Mouse (Mus musculus) small intestine, adult 2 months (tissue): ENCODE results near the gene Pck1. TPM values are rescaled to one million over a fixed set of nuclear protein-coding genes. Genes with fewer than 3 reads are reported as not detected.

Source experiments
- H3K27ac ChIP-seq: fragments of 200-500 bp; 2 replicates; pipeline ENCODE4 v1.5.1; 2012; ENCODE audit warnings: low read depth, low read length, control low read depth, inconsistent platforms; ENCODE audit not compliant: insufficient read depth
- H3K27me3 ChIP-seq: fragments of 200-500 bp; 2 replicates; pipeline ENCODE4 v1.6.1; 2012; ENCODE audit warnings: mild to moderate bottlenecking, moderate library complexity, low read length, inconsistent platforms; ENCODE audit not compliant: control insufficient read depth, insufficient read depth
- H3K36me3 ChIP-seq: fragments of 200-500 bp; 2 replicates; pipeline ENCODE4 v1.6.1; 2012; ENCODE audit warnings: mild to moderate bottlenecking, low read length, control low read depth, inconsistent platforms; ENCODE audit not compliant: control insufficient read depth, insufficient read depth
- H3K4me1 ChIP-seq: fragments of 200-500 bp; 2 replicates; pipeline ENCODE4 v1.6.1; 2012; ENCODE audit warnings: low read length, inconsistent platforms, mixed read lengths; ENCODE audit not compliant: control insufficient read depth, insufficient read depth, insufficient read length
- H3K4me3 ChIP-seq: fragments of 200-500 bp; 2 replicates; pipeline ENCODE4 v1.5.1; 2012; ENCODE audit warnings: low read depth, mild to moderate bottlenecking, control low read depth, inconsistent platforms, low read length, moderate library complexity
- CTCF ChIP-seq: fragments of 200-500 bp; IDR thresholded peaks from 2 replicates; pipeline ENCODE4 v1.5.1; 2012; ENCODE audit warnings: low read depth, mild to moderate bottlenecking, control low read depth, inconsistent platforms, low read length, moderate library complexity, mixed read lengths; ENCODE audit not compliant: insufficient replicate concordance, insufficient read length; ENCODE audit errors: extremely low read depth
- POLR2A ChIP-seq: fragments of 200-500 bp; IDR thresholded peaks from 2 replicates; pipeline ENCODE4 v1.6.1; 2012; ENCODE audit warnings: low read depth, mild to moderate bottlenecking, control low read depth, inconsistent platforms, low read length, moderate library complexity
- WGBS: fragments of 180-500 bp; shearing (Covaris S2); methylation state at CpG from one replicate; pipeline ENCODE4 v1.1.7; 2018; 5-methylcytosine and 5-hydroxymethylcytosine counted together
- polyA plus RNA-seq: library from polyadenylated mRNA; depleted of rRNA; stranded (reverse); fragments of >200 nt; gene quantifications from 2 replicates; pipeline ENCODE4 v1.2.3, GENCODE M21; 2012

Gene Pck1
- polyA plus RNA-seq, 1 experiment: 46.3 TPM

- Histone ChIP-seq H3K27me3 (no peaks in the 10 kb centered on the region), H3K27ac (no peak overlapping the region), H3K4me3 (no peak overlapping the region), H3K4me1 (peaks cover 7% of the 10 kb centered on the region; the same call in 1 of the 2 replicates), H3K36me3 (no peaks in the 10 kb centered on the region)
- TF ChIP-seq CTCF: no peak
- TF ChIP-seq POLR2A: no peak
- WGBS: 39% methylated on average over 11 of the region's 11 CpGs
Measured at GRCm38 (mm10) chr2:173184475-173185080, 31.7 kb downstream of the Pck1 start.

GRCm38 (mm10) chr2:173185282-173185681 is 32.4 kb downstream of the Pck1 start:
- Histone ChIP-seq H3K27ac (no peak overlapping the region), H3K4me1 (peaks cover 7% of the 10 kb centered on the region; the same call in 1 of the 2 replicates), H3K4me3 (no peak overlapping the region), H3K36me3 (no peaks in the 10 kb centered on the region), H3K27me3 (no peaks in the 10 kb centered on the region)
- 48% methylated on average over 6 of the region's 6 CpGs for WGBS
- TF ChIP-seq POLR2A: no peak
- no peak for TF ChIP-seq CTCF

GRCm38 (mm10) chr2:173186047-173186943 is 33.4 kb downstream of the Pck1 start:
- no peak for TF ChIP-seq POLR2A
- peak; percentile 96 for TF ChIP-seq CTCF
- no peak overlapping the region for H3K4me3 ChIP-seq
- H3K27me3 ChIP-seq: no peaks in the 10 kb centered on the region
- 15% methylated on average over 26 of the region's 26 CpGs for WGBS
- no peaks in the 10 kb centered on the region for H3K36me3 ChIP-seq
- H3K27ac ChIP-seq: no peak overlapping the region
- H3K4me1 ChIP-seq: peaks cover 7% of the 10 kb centered on the region; the same call in 1 of the 2 replicates

GRCm38 (mm10) chr2:173187182-173187855 is 34.5 kb downstream of the Pck1 start:
- H3K4me3 ChIP-seq: no peak overlapping the region
- peaks cover 7% of the 10 kb centered on the region; the same call in 1 of the 2 replicates for H3K4me1 ChIP-seq
- WGBS: 23% methylated on average over 8 of the region's 8 CpGs
- H3K36me3 ChIP-seq: no peaks in the 10 kb centered on the region
- TF ChIP-seq POLR2A: 0 out of 2 replicates have a peak, but pooled peaks have one; percentile 30
- no peak for TF ChIP-seq CTCF
- no peaks in the 10 kb centered on the region for H3K27me3 ChIP-seq
- no peak overlapping the region for H3K27ac ChIP-seq

- H3K27me3 ChIP-seq: no peaks in the 10 kb centered on the region
- no peaks in the 10 kb centered on the region for H3K36me3 ChIP-seq
- TF ChIP-seq CTCF (no peak), POLR2A (no peak)
- no peaks in the 10 kb centered on the region for H3K4me1 ChIP-seq
- WGBS: 89% methylated on average over 4 of the region's 4 CpGs
- H3K27ac ChIP-seq: no peak overlapping the region
- no peak overlapping the region for H3K4me3 ChIP-seq
Measured at GRCm38 (mm10) chr2:173194796-173195195, 41.9 kb downstream of the Pck1 start.

GRCm38 (mm10) chr2:173202924-173203689 is 50.3 kb downstream of the Pck1 start:
- peaks cover 7% of the 10 kb centered on the region for H3K36me3 ChIP-seq
- TF ChIP-seq CTCF: no peak
- no peak for TF ChIP-seq POLR2A
- H3K27ac ChIP-seq: no peak overlapping the region
- no peak overlapping the region for H3K4me3 ChIP-seq
- H3K4me1 ChIP-seq: no peaks in the 10 kb centered on the region
- no peaks in the 10 kb centered on the region for H3K27me3 ChIP-seq
- WGBS: 86% methylated on average over 19 of the region's 19 CpGs

GRCm38 (mm10) chr2:173203726-173204125 is 50.9 kb downstream of the Pck1 start:
- 85% methylated on average over 3 of the region's 3 CpGs for WGBS
- no peak for TF ChIP-seq CTCF

More at GRCm38 (mm10) chr2:173203726-173204125, 50.9 kb downstream of the Pck1 start:
- Histone ChIP-seq H3K36me3 (peaks cover 9% of the 10 kb centered on the region), H3K4me1 (no peaks in the 10 kb centered on the region), H3K4me3 (no peak overlapping the region), H3K27me3 (no peaks in the 10 kb centered on the region), H3K27ac (no peak overlapping the region)
